Mouse (Mus musculus) ES-E14 (cell line): ENCODE measurements around the gene Tmem100. TPM values are rescaled to one million over a fixed set of nuclear protein-coding genes. Genes with fewer than 3 reads are reported as not detected.

Experiments used
- DNase-seq: peaks from one replicate; pipeline ENCODE4 v3.0.0-alpha.2; 2013; ENCODE audit warnings: low read depth, low spot score
- H3K27ac ChIP-seq: 2 replicates; pipeline ENCODE4 v1.5.1; 2012; ENCODE audit warnings: low read depth, mild to moderate bottlenecking, low read length, moderate library complexity, mixed read lengths; ENCODE audit not compliant: poor library complexity, insufficient read depth, severe bottlenecking
- H3K36me3 ChIP-seq: 2 replicates; pipeline ENCODE4 v1.6.1; 2012; ENCODE audit warnings: mild to moderate bottlenecking, low read length, moderate library complexity, mixed read lengths; ENCODE audit not compliant: control insufficient read depth, poor library complexity, insufficient read depth, severe bottlenecking
- H3K4me1 ChIP-seq, 2 experiments: fragments of 150-350 bp in 1 of 2; sonication (generic) in 1 of 2; 2 replicates each; pipeline ENCODE4 v1.6.1; 2012; ENCODE audit warnings: low read length in 2 of 2, mild to moderate bottlenecking in 1 of 2, mixed read lengths in 1 of 2; ENCODE audit not compliant: control insufficient read depth in 2 of 2, insufficient read depth in 2 of 2, poor library complexity in 1 of 2
- H3K4me3 ChIP-seq, 2 experiments: fragments of 150-350 bp in 1 of 2; sonication (generic) in 1 of 2; 2 replicates each; pipeline ENCODE4 v1.5.1; 2012; ENCODE audit warnings: low read length in 2 of 2, low read depth in 1 of 2, mild to moderate bottlenecking in 1 of 2, mixed read lengths in 1 of 2; ENCODE audit not compliant: insufficient read depth in 1 of 2, poor library complexity in 1 of 2, severe bottlenecking in 1 of 2
- H3K9ac ChIP-seq: 2 replicates; pipeline ENCODE4 v1.6.1; 2012; ENCODE audit warnings: low read depth, mild to moderate bottlenecking, low read length, mixed read lengths; ENCODE audit not compliant: poor library complexity, insufficient read depth, severe bottlenecking
- H3K9me3 ChIP-seq: fragments of 150-350 bp; sonication (generic); 2 replicates; pipeline ENCODE4 v1.6.1; 2012; ENCODE audit warnings: low read depth, mild to moderate bottlenecking, low read length; ENCODE audit not compliant: control insufficient read depth, insufficient read depth
- CHD2 ChIP-seq: IDR thresholded peaks from 2 replicates; pipeline ENCODE4 v1.6.1; 2014; ENCODE audit warnings: mild to moderate bottlenecking, low read depth, low read length, inconsistent platforms
- HCFC1 ChIP-seq: IDR thresholded peaks from 2 replicates; pipeline ENCODE4 v1.6.1; 2012; ENCODE audit warnings: low read length, inconsistent platforms, borderline replicate concordance; ENCODE audit not compliant: insufficient read depth
- MAFK ChIP-seq: IDR thresholded peaks from 2 replicates; pipeline ENCODE4 v1.6.1; 2014; ENCODE audit warnings: mild to moderate bottlenecking, low read depth, low read length, inconsistent platforms; ENCODE audit not compliant: insufficient read depth
- ZC3H11A ChIP-seq: IDR thresholded peaks from 2 replicates; pipeline ENCODE4 v1.6.1; 2012; ENCODE audit warnings: low read depth, mild to moderate bottlenecking, inconsistent platforms, low read length, borderline replicate concordance
- ZNF384 ChIP-seq: IDR thresholded peaks from 2 replicates; pipeline ENCODE4 v1.6.1; 2012; ENCODE audit warnings: low read depth, low read length, inconsistent platforms
- in situ Hi-C, 2 experiments: fragments of 600-800 bp; cut with MboI; formaldehyde crosslinking; loops; one replicate each; pipeline ENCODE4 v1.15.1; 2025; ENCODE audit warnings: low sequenced_read_pairs in 2 of 2, inconsistent platforms in 1 of 2; ENCODE audit not compliant: unreplicated experiment in 2 of 2
- total RNA-seq: library from RNA; depleted of rRNA; stranded (reverse); fragments of 300-350 nt; gene quantifications from 2 replicates; pipeline ENCODE4 v1.2.3, GENCODE M21; 2012

Gene Tmem100
- total RNA-seq, 1 experiment = 0.18 TPM

DNA sequence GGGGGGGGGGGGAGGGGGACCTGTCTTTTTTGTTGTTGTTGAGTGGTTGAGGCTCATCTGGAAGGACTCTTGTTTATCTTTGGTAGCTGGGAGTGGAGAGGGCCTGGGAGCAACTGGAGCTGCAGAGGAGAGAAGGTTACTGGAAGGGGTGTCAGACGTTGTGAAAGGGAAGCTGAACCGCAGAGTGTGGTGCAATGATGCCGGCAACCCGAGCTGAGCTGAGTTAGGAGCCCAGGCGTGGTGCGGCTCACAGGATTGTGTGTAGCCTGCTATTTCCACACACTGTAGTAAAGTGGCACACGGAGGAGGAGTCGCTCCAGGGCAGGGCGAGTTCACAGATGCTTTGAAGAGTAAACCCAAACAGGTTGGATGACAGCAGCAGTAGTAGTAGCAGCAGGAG, 41.6 kb downstream of the Tmem100 start:
- Histone ChIP-seq H3K9ac (no peak overlapping the region), H3K9me3 (no peaks in the 10 kb centered on the region), H3K36me3 (no peaks in the 10 kb centered on the region), H3K27ac (no peak overlapping the region), H3K4me1 (no peaks in the 10 kb centered on the region), H3K4me3 (no peak overlapping the region)
- TF ChIP-seq MAFK = no peak
- TF ChIP-seq CHD2 = no peak
- no peak for TF ChIP-seq HCFC1
- no peak for TF ChIP-seq ZNF384
- in situ Hi-C loops = no loop called here
- peak; percentile 6 for DNase-seq

GRCm38 (mm10) chr11:90073201-90073600, 43.1 kb downstream of the Tmem100 start:
- DNase-seq = no peak
- TF ChIP-seq CHD2 (no peak), ZC3H11A (no peak), MAFK (no peak), HCFC1 (no peak), ZNF384 (no peak)

DNA sequence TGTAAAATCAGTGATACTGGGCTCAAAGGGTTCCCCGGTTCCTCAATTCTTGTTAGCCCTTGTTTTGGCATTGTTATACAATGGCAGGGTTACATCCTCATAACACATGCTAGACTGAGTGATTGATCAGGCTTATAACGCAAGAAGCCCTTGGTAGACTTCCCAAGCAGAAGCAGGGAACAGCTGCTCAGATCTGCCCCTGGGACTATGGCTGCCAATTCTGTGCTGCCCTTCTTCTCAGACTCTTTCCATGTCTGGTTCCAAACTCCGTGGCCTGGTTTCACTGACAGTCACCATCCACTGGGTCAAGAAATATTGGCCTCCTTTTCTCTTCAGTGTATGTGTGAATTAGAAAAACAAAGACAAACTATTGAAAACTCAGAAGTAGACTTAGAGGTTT, 46.5 kb downstream of the Tmem100 start:
- no peak for DNase-seq
- no peak overlapping the region for H3K27ac ChIP-seq
- TF ChIP-seq ZNF384 = no peak
- no peak for TF ChIP-seq MAFK
- TF ChIP-seq ZC3H11A = no peak
- TF ChIP-seq HCFC1 = no peak
- no peak for TF ChIP-seq CHD2
- no peaks in the 10 kb centered on the region for H3K9me3 ChIP-seq
- no peaks in the 10 kb centered on the region for H3K36me3 ChIP-seq
- no peaks in the 10 kb centered on the region for H3K4me1 ChIP-seq
- no peak overlapping the region for H3K9ac ChIP-seq
- no peak overlapping the region for H3K4me3 ChIP-seq
- in situ Hi-C loops = no loop called here

More at GRCm38 (mm10) chr11:90073201-90073600, 43.1 kb downstream of the Tmem100 start:
- Histone ChIP-seq H3K36me3 (no peaks in the 10 kb centered on the region), H3K4me3 (no peak overlapping the region), H3K9me3 (no peaks in the 10 kb centered on the region), H3K9ac (no peak overlapping the region), H3K4me1 (no peaks in the 10 kb centered on the region), H3K27ac (no peak overlapping the region)
- in situ Hi-C loops = no loop called here

- Histone ChIP-seq H3K9ac (no peak overlapping the region), H3K9me3 (no peaks in the 10 kb centered on the region), H3K4me3 (no peak overlapping the region), H3K36me3 (no peaks in the 10 kb centered on the region), H3K27ac (no peak overlapping the region), H3K4me1 (no peaks in the 10 kb centered on the region)
- TF ChIP-seq HCFC1 (no peak), ZC3H11A (no peak), MAFK (no peak), CHD2 (no peak), ZNF384 (no peak)
- DNase-seq = no peak
- in situ Hi-C loops = no loop called here
Observed at GRCm38 (mm10) chr11:90080678-90081267, 50.6 kb downstream of the Tmem100 start.
